Mouse (Mus musculus) stomach, embryonic 15.5 days (tissue): Measurements from ENCODE around the gene Msh3. TPM values are rescaled to one million over a fixed set of nuclear protein-coding genes. Genes with fewer than 3 reads are reported as not detected.
"Not testable (repeated sequence)": the region's sequence is repeated elsewhere in the genome, so short reads cannot be mapped to it uniquely, and the experiment has no call there.

Experiments used
- ATAC-seq: fragments of 200-750 bp; cut with Nextera tagmentation; 2 replicates; pipeline ENCODE4 v1.8.0; 2017; ENCODE audit warnings: low read depth, moderate number of reproducible peaks, moderate TSS enrichment; ENCODE audit not compliant: insufficient read depth, low FRiP score
- H3K27ac ChIP-seq: fragments of 300-500 bp; sonication (generic); 2 replicates; pipeline ENCODE4 v1.5.1; 2015; ENCODE audit warnings: mild to moderate bottlenecking, inconsistent platforms
- H3K27me3 ChIP-seq: fragments of 300-500 bp; sonication (generic); replicated peaks from 2 replicates; pipeline ENCODE4 v1.6.1; 2015; ENCODE audit warnings: inconsistent platforms
- H3K36me3 ChIP-seq: fragments of 300-500 bp; sonication (generic); 2 replicates; pipeline ENCODE4 v1.6.1; 2015; ENCODE audit warnings: inconsistent platforms
- H3K4me1 ChIP-seq: fragments of 300-500 bp; sonication (generic); 2 replicates; pipeline ENCODE4 v1.6.1; 2015; ENCODE audit warnings: inconsistent platforms
- H3K4me2 ChIP-seq: fragments of 300-500 bp; sonication (generic); 2 replicates; pipeline ENCODE4 v1.6.1; 2015; ENCODE audit warnings: mild to moderate bottlenecking, inconsistent platforms
- H3K4me3 ChIP-seq: fragments of 300-500 bp; sonication (generic); replicated peaks from 2 replicates; pipeline ENCODE4 v1.5.1; 2015; ENCODE audit warnings: inconsistent platforms
- H3K9ac ChIP-seq: fragments of 300-500 bp; sonication (generic); 2 replicates; pipeline ENCODE4 v1.6.1; 2015; ENCODE audit warnings: inconsistent platforms
- H3K9me3 ChIP-seq: fragments of 300-500 bp; sonication (generic); 2 replicates; pipeline ENCODE4 v1.6.1; 2016; ENCODE audit warnings: inconsistent platforms
- WGBS: fragments of 180-500 bp; shearing (Covaris S2); methylation state at CpG from one replicate; pipeline ENCODE4 v1.1.7; 2015; 5-methylcytosine and 5-hydroxymethylcytosine counted together
- polyA plus RNA-seq: library from polyadenylated mRNA; unstranded; fragments of >200 nt; fragmentation: Nextera tagmentation; extraction: Ambion mirVana; gene quantifications from 2 replicates; pipeline ENCODE4 v1.2.1, GENCODE M21; 2015

Msh3 gene
- polyA plus RNA-seq, 1 experiment from 2014 or later, result 20.4 TPM

DNA sequence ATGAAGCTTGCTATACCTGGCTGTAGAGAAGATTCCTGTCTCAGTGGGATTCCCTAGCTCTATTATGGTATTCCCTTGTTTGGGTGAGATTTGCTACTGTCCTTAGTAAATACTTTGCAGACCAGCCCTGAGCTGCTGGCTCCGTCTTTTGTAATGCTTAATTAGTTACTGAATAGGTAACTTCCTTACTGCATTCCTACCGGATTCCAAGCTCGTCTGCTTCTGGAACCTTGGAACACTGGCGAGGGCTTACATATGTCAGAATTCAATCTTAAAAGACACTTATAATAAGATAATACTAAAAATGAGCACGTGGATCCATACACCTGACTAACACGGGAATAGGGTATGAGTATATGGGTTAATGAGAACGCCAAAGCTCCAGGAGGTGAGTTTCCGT is 182.1 kb downstream of the Msh3 start:
- not testable (repeated sequence) for H3K4me2 ChIP-seq, H3K9ac ChIP-seq, H3K9me3 ChIP-seq, ATAC-seq, H3K27ac ChIP-seq, H3K36me3 ChIP-seq, H3K27me3 ChIP-seq, H3K4me3 ChIP-seq, H3K4me1 ChIP-seq
- 81% methylated on average over 8 of the region's 8 CpGs for WGBS

Other genes with a start within 250 kb of the Msh3 start
- gene Rasgrf2, start 223.3 kb downstream of the Msh3 start, polyA plus RNA-seq, result 0.71 and 1.2 TPM in 2 replicates
- gene Gm20379, start 49.0 kb downstream of the Msh3 start, polyA plus RNA-seq, result 0.75 and 1.2 TPM in 2 replicates
- gene Dhfr, start 277 bp downstream of the Msh3 start, polyA plus RNA-seq, result 15.1 and 17.0 TPM in 2 replicates
- gene Ankrd34b, start 70.9 kb upstream of the Msh3 start, polyA plus RNA-seq, result 0.08 and 0.13 TPM in 2 replicates
- 0.22 and 0.26 TPM in 2 replicates for gene Fam151b, start 129.0 kb upstream of the Msh3 start, polyA plus RNA-seq
- 8.2 and 8.6 TPM in 2 replicates for gene Zfyve16, start 175.9 kb upstream of the Msh3 start, polyA plus RNA-seq
- gene Spz1, start 221.2 kb upstream of the Msh3 start, polyA plus RNA-seq, result not detected in 2 replicates